Mouse (Mus musculus) adrenal gland, adult 18-20 months (tissue): Measurements from ENCODE around the gene Tmed1. TPM values are rescaled to one million over a fixed set of nuclear protein-coding genes. Genes with fewer than 3 reads are reported as not detected.
"Not testable (repeated sequence)": the region's sequence is repeated elsewhere in the genome, so short reads cannot be mapped to it uniquely, and the experiment has no call there.

Experiments
- DNase-seq, 2 experiments: peaks; one replicate each; pipeline ENCODE4 v3.0.0; 2021 to 2022; ENCODE audit warnings: low spot score in 2 of 2
- microRNA-seq, 2 experiments: library from miRNA; unstranded; fragments of <30 nt; microRNA quantifications; one replicate each; pipeline ENCODE4 v1.2.0; 2021; ENCODE audit warnings: borderline number of aligned reads in 2 of 2
- total RNA-seq, 2 experiments: library from RNA; stranded (reverse); gene quantifications; 1 replicate in 1 of 2; 2 replicates in 1 of 2; pipeline ENCODE4 v1.2.3; 2021

The Tmed1 gene
- total RNA-seq, 2 experiments from 2014 or later = 25.6 to 28.8 TPM

GRCm38 (mm10) chr9:21484065-21484464 is 26.0 kb downstream of the Tmed1 start:
- DNase-seq = no peak

GRCm38 (mm10) chr9:21477707-21478106 is 32.3 kb downstream of the Tmed1 start:
- no peak for DNase-seq

DNA sequence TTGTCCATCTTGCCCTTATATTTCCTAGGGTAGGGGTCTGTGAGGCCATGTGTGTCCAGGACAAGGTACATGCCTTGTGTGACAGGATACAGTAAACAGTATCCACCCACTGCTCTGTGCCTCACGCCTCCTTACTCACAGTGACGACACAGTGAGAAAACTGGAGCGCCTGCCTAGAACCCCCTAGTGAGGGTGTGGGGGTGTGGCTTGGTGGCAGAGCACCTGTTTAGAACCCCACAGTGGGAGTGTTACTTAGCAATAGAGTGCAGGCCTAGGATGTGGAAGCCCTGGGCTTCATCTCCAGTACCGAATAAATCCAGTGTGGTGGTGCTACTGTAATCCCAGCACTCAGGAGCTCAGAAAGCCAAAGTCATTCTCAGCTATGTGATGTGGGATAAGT is 37.1 kb downstream of the Tmed1 start:
- DNase-seq = no peak

- peak; percentile 66 to 67 for DNase-seq
Measured at GRCm38 (mm10) chr9:21469032-21470024, 40.7 kb downstream of the Tmed1 start.

- not testable (repeated sequence) for DNase-seq
Measured at GRCm38 (mm10) chr9:21464565-21464928, 45.5 kb downstream of the Tmed1 start.

- no peak for DNase-seq
Measured at GRCm38 (mm10) chr9:21463766-21464564, 46.1 kb downstream of the Tmed1 start.

- DNase-seq = peak; percentile 51 to 65
Measured at GRCm38 (mm10) chr9:21463138-21463590, 46.9 kb downstream of the Tmed1 start.

DNA sequence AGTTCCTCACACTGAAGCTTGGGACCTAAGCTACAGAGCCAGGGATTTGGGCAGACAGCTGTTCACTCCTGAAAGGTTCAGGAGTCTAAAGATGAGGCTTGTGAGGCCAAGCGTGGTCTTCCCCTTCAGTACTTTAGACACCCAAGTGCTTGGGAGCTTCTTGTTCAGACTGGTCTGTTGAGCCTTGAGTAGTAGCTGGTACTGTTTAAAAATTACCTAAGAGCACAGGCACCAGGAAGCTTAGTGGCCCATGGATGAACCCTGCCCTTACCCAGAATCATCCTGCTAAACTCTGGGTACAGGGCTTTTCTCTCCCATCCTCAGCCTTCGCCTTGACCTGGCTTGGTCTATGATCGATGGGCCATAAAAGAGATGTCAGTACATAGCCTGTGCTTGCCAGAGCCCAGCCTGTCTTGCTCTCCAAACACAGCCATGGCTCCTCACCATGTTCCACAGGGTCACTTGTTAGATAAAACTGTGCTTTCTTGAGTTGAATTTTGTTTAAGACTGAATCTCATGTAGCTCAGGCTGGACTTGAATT is 49.6 kb downstream of the Tmed1 start:
- DNase-seq = no peak

- no peak for DNase-seq
Measured at GRCm38 (mm10) chr9:21458821-21459220, 51.2 kb downstream of the Tmed1 start.

Small RNA genes within 50 kb of the gene (microRNA-seq; reads per million reads assigned to microRNA genes)
- 0 to 0.95 reads per million in 2 experiments for gene Mir199a-1

Other genes with a start within 250 kb of the Tmed1 start
- gene Atg4d, start 245.0 kb downstream of the Tmed1 start, total RNA-seq = 10 to 100 TPM; 39.9 to 52.6 TPM
- gene Kri1, start 222.3 kb downstream of the Tmed1 start, total RNA-seq = 10 to 100 TPM; 31.1 to 34.9 TPM
- 10 to 100 TPM in 1 of 2 experiments, 1 to 10 TPM in 1; 9.1 to 11.8 TPM for gene Cdkn2d, start 218.8 kb downstream of the Tmed1 start, total RNA-seq
- gene Ap1m2, start 197.9 kb downstream of the Tmed1 start, total RNA-seq = not detected
- 10 to 100 TPM; 36.3 to 48.3 TPM for gene Slc44a2, start 189.6 kb downstream of the Tmed1 start, total RNA-seq
- gene Ilf3, start 142.4 kb downstream of the Tmed1 start, total RNA-seq = 10 to 100 TPM; 56.5 to 59.6 TPM
- gene Qtrt1, start 98.4 kb downstream of the Tmed1 start, total RNA-seq = 10 to 100 TPM; 15.6 to 18.5 TPM
- gene Dnm2, start 85.3 kb downstream of the Tmed1 start, total RNA-seq = 100 to 1,000 TPM in 1 of 2 experiments, 10 to 100 TPM in 1; 88.5 to 112 TPM
- gene AB124611, start 15.9 kb upstream of the Tmed1 start, total RNA-seq = 1 to 10 TPM; 1.5 to 4.3 TPM
- gene Carm1, start 36.6 kb upstream of the Tmed1 start, total RNA-seq = 10 to 100 TPM; 40.4 to 43.3 TPM
- 10 to 100 TPM; 51.4 to 64.4 TPM for gene Timm29, start 82.5 kb upstream of the Tmed1 start, total RNA-seq
- gene Yipf2, start 82.6 kb upstream of the Tmed1 start, total RNA-seq = 10 to 100 TPM; 20.1 to 24.1 TPM
- 10 to 100 TPM; 63.3 to 81.0 TPM for gene Smarca4, start 105.9 kb upstream of the Tmed1 start, total RNA-seq
- gene Ldlr, start 213.2 kb upstream of the Tmed1 start, total RNA-seq = 100 to 1,000 TPM; 135 to 173 TPM